In the genomic region with DNA sequence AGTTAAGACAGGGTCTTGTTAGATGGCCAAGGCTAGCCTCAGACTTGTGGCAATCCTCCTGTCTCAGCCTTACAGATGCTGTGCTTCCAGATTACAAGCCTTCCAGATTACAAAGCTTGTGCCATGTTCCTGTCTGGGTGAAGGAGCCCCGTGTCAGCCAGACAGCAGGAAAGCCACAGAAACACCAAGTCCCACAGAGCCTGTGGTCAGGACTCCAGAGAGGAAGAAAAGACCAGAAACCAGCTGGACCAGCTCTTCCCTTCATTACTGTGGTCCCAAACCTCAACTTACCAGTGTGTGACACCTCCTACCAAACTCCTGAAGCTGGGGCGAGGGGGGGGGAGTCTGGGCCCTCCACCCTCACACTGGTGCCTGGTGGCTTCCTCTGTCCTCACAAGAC, we compare ENCODE assay signal across 19 mouse cellular contexts. TPM values are rescaled to one million over a fixed set of nuclear protein-coding genes. Genes with fewer than 3 reads are reported as not detected.
A peak's percentile ranks its signal among the peaks of the same experiment; 100 is the strongest.
DNase-seq lines count a peak whose midpoint lies in the region; ATAC-seq and TF ChIP-seq lines count a peak whose summit lies in the region.
"Had no signal": no experiment of that assay in that cellular context is flagged by ENCODE, and none has a peak within 500 bp of the region (broad histone marks: within the 10 kb centered on the region; RNA-seq: fewer than 3 reads in every experiment).

No protein-coding gene starts in this region.

- no peak for TF ChIP-seq CTCF in layer of hippocampus, adult 2 months (conservative IDR thresholded peaks at IDR 0.05)

- DNase-seq in embryonic facial prominence, embryonic 10.5 days (ENCODE audit: low spot score): no peak
- no peak for DNase-seq in layer of hippocampus, adult 2 months (ENCODE audit: low spot score in 2 of 2)
- no peak for DNase-seq in layer of hippocampus, adult 11-12 months (ENCODE audit: low spot score)
- no peak for DNase-seq in gastrocnemius, adult 8-10 months (ENCODE audit: low spot score in 2 of 2)
- no peak for DNase-seq in urinary bladder, postnatal 14 days (ENCODE audit: low spot score)
- DNase-seq: cerebellum, adult 2 months; gastrocnemius, postnatal 10 days; heart, adult 18-20 months; heart, postnatal 4 days; kidney, adult 9 months; midbrain, embryonic 14.5 days; thymus, adult 2 months had no signal

- H3K9me3 ChIP-seq in embryonic facial prominence, embryonic 15.5 days (replicated peaks): no peaks in the 10 kb centered on the region
- no peaks in the 10 kb centered on the region for H3K9me3 ChIP-seq in embryonic facial prominence, embryonic 10.5 days
- no peaks in the 10 kb centered on the region for H3K9me3 ChIP-seq in liver, embryonic 16.5 days (replicated peaks; ENCODE audit: control insufficient read depth, low read length)
- H3K9me3 ChIP-seq: G1E; heart, embryonic 15.5 days; limb, embryonic 15.5 days had no signal

- no peaks in the 10 kb centered on the region for H3K36me3 ChIP-seq in embryonic facial prominence, embryonic 15.5 days
- H3K36me3 ChIP-seq in embryonic facial prominence, embryonic 10.5 days (replicated peaks): no peaks in the 10 kb centered on the region
- no peaks in the 10 kb centered on the region; the same call in 1 of the 2 replicates for H3K36me3 ChIP-seq in liver, embryonic 16.5 days (ENCODE audit: control insufficient read depth, insufficient read depth)
- H3K36me3 ChIP-seq: G1E; heart, embryonic 15.5 days; limb, embryonic 15.5 days had no signal

- H3K4me2 ChIP-seq in embryonic facial prominence, embryonic 15.5 days (replicated peaks): no peak overlapping the region
- H3K4me2 ChIP-seq in liver, embryonic 16.5 days (ENCODE audit: low read depth, low read length): no peak overlapping the region
- H3K4me2 ChIP-seq: heart, embryonic 15.5 days; limb, embryonic 15.5 days had no signal

- peaks cover 71% of the 10 kb centered on the region for H3K4me1 ChIP-seq in embryonic facial prominence, embryonic 15.5 days
- H3K4me1 ChIP-seq in embryonic facial prominence, embryonic 10.5 days: peaks cover 75% of the 10 kb centered on the region
- H3K4me1 ChIP-seq in liver, embryonic 16.5 days (ENCODE audit: control insufficient read depth, low read depth, low read length): peaks cover 98% of the 10 kb centered on the region

- no peak overlapping the region for H3K9ac ChIP-seq in embryonic facial prominence, embryonic 15.5 days
- peak overlapping the region; percentile 22; the same call in 1 of the 2 replicates for H3K9ac ChIP-seq in liver, embryonic 16.5 days (ENCODE audit: low read depth, low read length)
- H3K9ac ChIP-seq: heart, embryonic 15.5 days; limb, embryonic 15.5 days had no signal

- 0 out of 2 replicates have a peak overlapping the region, but pooled peaks have one; percentile 55 for H3K27ac ChIP-seq in embryonic facial prominence, embryonic 15.5 days (replicated peaks)
- no peak overlapping the region for H3K27ac ChIP-seq in embryonic facial prominence, embryonic 10.5 days (replicated peaks)
- H3K27ac ChIP-seq in layer of hippocampus, adult 2 months: 0 out of 2 replicates have a peak overlapping the region, but pooled peaks have one; percentile 28
- peak overlapping the region; percentile 8; the same call in 1 of the 2 replicates for H3K27ac ChIP-seq in liver, embryonic 16.5 days (ENCODE audit: low read length)
- H3K27ac ChIP-seq: heart, embryonic 15.5 days; limb, embryonic 15.5 days had no signal

- ATAC-seq in embryonic facial prominence, embryonic 15.5 days (ENCODE audit: insufficient number of reproducible peaks, low FRiP score, low TSS enrichment, low read depth): no peak
- peak; percentile 4 to 27; a peak in 3 of 4 replicates for ATAC-seq in hematopoietic stem cell, adult 5-6 weeks (replicated peaks in 1 of 2; ENCODE audit: insufficient read depth in 1 of 2, low FRiP score in 2 of 2, low TSS enrichment in 1 of 2, low read depth in 1 of 2, poor library complexity in 2 of 2, severe bottlenecking in 2 of 2)
- no peak for ATAC-seq in liver, embryonic 16.5 days (ENCODE audit: low read depth)
- ATAC-seq: lung, postnatal 0 days had no signal

- WGBS in embryonic facial prominence, embryonic 15.5 days: 77% methylated on average over 2 of the region's 2 CpGs
- WGBS in embryonic facial prominence, embryonic 10.5 days: 78% methylated on average over 2 of the region's 2 CpGs
- WGBS in liver, embryonic 16.5 days (ENCODE audit: insufficient replicate concordance): 33% methylated on average over 2 of the region's 2 CpGs

- no peak overlapping the region for H3K4me3 ChIP-seq in embryonic facial prominence, embryonic 15.5 days (replicated peaks)
- no peak overlapping the region for H3K4me3 ChIP-seq in embryonic facial prominence, embryonic 10.5 days
- no peak overlapping the region for H3K4me3 ChIP-seq in layer of hippocampus, adult 2 months
- no peak overlapping the region for H3K4me3 ChIP-seq in liver, embryonic 16.5 days (ENCODE audit: low read depth, low read length)
- H3K4me3 ChIP-seq: heart, embryonic 15.5 days; limb, embryonic 15.5 days had no signal

- H3K27me3 ChIP-seq in embryonic facial prominence, embryonic 15.5 days: no peaks in the 10 kb centered on the region
- H3K27me3 ChIP-seq in embryonic facial prominence, embryonic 10.5 days (replicated peaks; ENCODE audit: low read depth, poor library complexity, severe bottlenecking): 0 out of 2 replicates have a peak, but pooled peaks cover 5% of the 10 kb centered on the region
- H3K27me3 ChIP-seq in liver, embryonic 16.5 days (ENCODE audit: control insufficient read depth, insufficient read depth, low read depth, low read length): no peaks in the 10 kb centered on the region
- H3K27me3 ChIP-seq: heart, embryonic 15.5 days; limb, embryonic 15.5 days had no signal

RNA-seq across cellular contexts. Expression of a gene that starts 13.3 kb away (rescaled TPM):
- 84.0 and 86.6 TPM in 2 replicates for polyA plus RNA-seq in embryonic facial prominence, embryonic 15.5 days (2015; fragmentation: Nextera tagmentation; extraction: Ambion mirVana)
- 5.2 and 7.3 TPM in 2 replicates for polyA plus RNA-seq in embryonic facial prominence, embryonic 10.5 days (2016; fragmentation: Nextera tagmentation; extraction: Ambion mirVana)
- 10 to 100 TPM; 17.2 to 17.9 TPM for total RNA-seq in layer of hippocampus, adult 2 months (2021)
- total RNA-seq in hematopoietic stem cell, adult 5-6 weeks (2017): 59.6 and 64.5 TPM in 2 replicates
- 111 and 112 TPM in 2 replicates for polyA plus RNA-seq in liver, embryonic 16.5 days (2015; fragmentation: Nextera tagmentation; extraction: Ambion mirVana)
- total RNA-seq in gastrocnemius, adult 8-10 months (2022): 10 to 100 TPM in 1 of 4 experiments, 1 to 10 TPM in 3; 7.6 to 10.1 (median 9.8) TPM

Comparison
In these comparisons a context has a peak if more than half of its experiments do, and no peak if none do; other contexts are left out.
1. ATAC-seq: peak in hematopoietic stem cell, adult 5-6 weeks (2 of 2); none in embryonic facial prominence, embryonic 15.5 days (single experiment) and liver, embryonic 16.5 days (single experiment).